Mouse (Mus musculus): Measurements from ENCODE around the gene Tspan8. TPM values are rescaled to one million over a fixed set of nuclear protein-coding genes. Genes with fewer than 3 reads are reported as not detected.

Tspan8 gene
- polyA plus RNA-seq (2014; fragmentation: Nextera tagmentation; extraction: Ambion mirVana), result 1.4 and 1.5 TPM in 2 replicates

DNA sequence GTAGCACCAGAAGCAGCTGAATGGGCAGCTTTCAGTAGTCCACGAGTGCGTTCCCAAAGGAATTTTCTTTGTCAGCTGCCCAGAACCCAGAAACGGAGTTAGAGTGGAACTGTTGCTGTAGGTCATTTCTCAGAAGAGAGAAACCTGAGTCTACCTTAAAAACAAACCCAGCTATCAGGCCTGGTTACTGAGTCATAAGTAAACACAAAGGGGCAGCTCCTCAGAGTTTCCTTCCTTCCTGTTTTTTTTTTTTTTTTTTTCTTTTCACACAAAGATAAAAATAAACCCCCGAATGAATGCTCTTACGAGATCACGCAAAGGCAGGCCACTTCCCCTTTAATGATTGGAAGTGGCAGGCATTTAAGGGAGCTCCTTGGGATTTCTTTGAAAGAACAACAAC lies at the start of gene Tspan8:
Gene Tspan8, plus strand, starts transcription at position 322 of the 400 bp plus-strand sequence.
- H3K9me3 ChIP-seq (ENCODE audit: control insufficient read depth, low read length), result no peaks in the 10 kb centered on the region
- no peaks in the 10 kb centered on the region for H3K4me1 ChIP-seq (replicated peaks; ENCODE audit: control insufficient read depth, insufficient read depth, low read length)
- H3K4me3 ChIP-seq (ENCODE audit: low read depth, low read length), result no peak within 1 kb of the TSS
- no peak within 1 kb of the TSS for H3K9ac ChIP-seq (ENCODE audit: low read depth, low read length)
- H3K27me3 ChIP-seq (ENCODE audit: control insufficient read depth, insufficient read depth, low read length), result no peaks in the 10 kb centered on the region
- WGBS, result 65% methylated on average over 6 of the region's 6 CpGs
- H3K27ac ChIP-seq (ENCODE audit: low read depth, low read length), result no peak within 1 kb of the TSS
- DNase-seq (ENCODE audit: low spot score), result no peak
- no peak for ATAC-seq (ENCODE audit: low FRiP score)
- no peaks in the 10 kb centered on the region for H3K36me3 ChIP-seq (ENCODE audit: control insufficient read depth, insufficient read depth, low read length)
- H3K4me2 ChIP-seq (replicated peaks; ENCODE audit: low read depth, low read length), result no peak within 1 kb of the TSS

DNA sequence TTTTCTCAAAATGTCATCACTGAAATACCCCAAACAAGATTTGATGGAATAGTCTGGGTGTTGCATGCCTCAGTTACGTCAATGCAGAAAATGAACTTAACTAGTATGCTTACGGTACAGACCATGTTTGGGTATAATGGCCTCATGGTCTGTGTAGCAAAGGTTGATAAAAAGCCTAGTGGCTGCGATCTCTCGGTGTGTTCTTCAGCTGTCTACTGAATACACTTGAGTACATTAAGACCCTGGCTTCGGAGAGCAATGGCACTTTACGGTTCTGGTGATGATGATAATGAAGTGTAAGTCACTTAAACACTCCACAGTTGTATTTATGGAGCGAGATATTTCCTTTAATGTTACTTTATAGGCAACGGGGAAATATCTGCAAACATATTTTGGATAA lies 46.6 kb upstream of the Tspan8 start:
- WGBS, result 94% methylated on average over 8 of the region's 8 CpGs
- ATAC-seq (ENCODE audit: low FRiP score), result no peak
- no peaks in the 10 kb centered on the region for H3K4me1 ChIP-seq (replicated peaks; ENCODE audit: control insufficient read depth, insufficient read depth, low read length)

DNA sequence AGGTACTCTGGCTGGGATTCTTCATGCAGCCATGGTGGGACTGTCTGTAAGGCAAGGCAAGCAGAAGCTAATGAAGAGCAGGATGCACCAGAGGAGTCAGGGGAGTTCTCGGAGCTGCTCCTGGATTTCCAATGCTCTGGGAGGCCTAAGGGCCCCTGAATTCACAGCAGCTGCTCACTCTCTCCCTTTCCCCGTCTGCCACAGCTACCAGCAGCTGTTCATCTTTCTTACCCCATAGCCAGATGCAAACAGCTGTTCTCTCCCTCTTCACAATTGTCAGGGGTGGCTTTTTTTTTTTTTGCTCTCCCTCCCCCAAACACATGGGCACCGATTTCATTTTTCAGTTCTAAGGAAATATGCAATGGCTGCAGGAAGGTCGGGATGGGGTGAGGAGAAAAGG lies 42.2 kb upstream of the Tspan8 start:
- no peaks in the 10 kb centered on the region for H3K27me3 ChIP-seq (ENCODE audit: control insufficient read depth, insufficient read depth, low read length)
- DNase-seq (ENCODE audit: low spot score) (no peak), ATAC-seq (ENCODE audit: low FRiP score) (no peak)
- WGBS, result 56% methylated on average over 4 of the region's 4 CpGs
- no peak overlapping the region for H3K4me3 ChIP-seq (ENCODE audit: low read depth, low read length)
- H3K4me1 ChIP-seq (replicated peaks; ENCODE audit: control insufficient read depth, insufficient read depth, low read length), result no peaks in the 10 kb centered on the region
- no peak overlapping the region for H3K4me2 ChIP-seq (replicated peaks; ENCODE audit: low read depth, low read length)
- no peak overlapping the region for H3K27ac ChIP-seq (ENCODE audit: low read depth, low read length)
- H3K36me3 ChIP-seq (ENCODE audit: control insufficient read depth, insufficient read depth, low read length), result no peaks in the 10 kb centered on the region
- no peak overlapping the region for H3K9ac ChIP-seq (ENCODE audit: low read depth, low read length)
- H3K9me3 ChIP-seq (ENCODE audit: control insufficient read depth, low read length), result no peaks in the 10 kb centered on the region

More for the DNA sequence above, 46.6 kb upstream of the Tspan8 start:
- no peak overlapping the region for H3K27ac ChIP-seq (ENCODE audit: low read depth, low read length)
- DNase-seq (ENCODE audit: low spot score), result no peak
- H3K9me3 ChIP-seq (ENCODE audit: control insufficient read depth, low read length), result no peaks in the 10 kb centered on the region
- H3K9ac ChIP-seq (ENCODE audit: low read depth, low read length), result no peak overlapping the region
- no peak overlapping the region for H3K4me2 ChIP-seq (replicated peaks; ENCODE audit: low read depth, low read length)
- no peaks in the 10 kb centered on the region for H3K36me3 ChIP-seq (ENCODE audit: control insufficient read depth, insufficient read depth, low read length)
- H3K27me3 ChIP-seq (ENCODE audit: control insufficient read depth, insufficient read depth, low read length), result no peaks in the 10 kb centered on the region
- no peak overlapping the region for H3K4me3 ChIP-seq (ENCODE audit: low read depth, low read length)

DNA sequence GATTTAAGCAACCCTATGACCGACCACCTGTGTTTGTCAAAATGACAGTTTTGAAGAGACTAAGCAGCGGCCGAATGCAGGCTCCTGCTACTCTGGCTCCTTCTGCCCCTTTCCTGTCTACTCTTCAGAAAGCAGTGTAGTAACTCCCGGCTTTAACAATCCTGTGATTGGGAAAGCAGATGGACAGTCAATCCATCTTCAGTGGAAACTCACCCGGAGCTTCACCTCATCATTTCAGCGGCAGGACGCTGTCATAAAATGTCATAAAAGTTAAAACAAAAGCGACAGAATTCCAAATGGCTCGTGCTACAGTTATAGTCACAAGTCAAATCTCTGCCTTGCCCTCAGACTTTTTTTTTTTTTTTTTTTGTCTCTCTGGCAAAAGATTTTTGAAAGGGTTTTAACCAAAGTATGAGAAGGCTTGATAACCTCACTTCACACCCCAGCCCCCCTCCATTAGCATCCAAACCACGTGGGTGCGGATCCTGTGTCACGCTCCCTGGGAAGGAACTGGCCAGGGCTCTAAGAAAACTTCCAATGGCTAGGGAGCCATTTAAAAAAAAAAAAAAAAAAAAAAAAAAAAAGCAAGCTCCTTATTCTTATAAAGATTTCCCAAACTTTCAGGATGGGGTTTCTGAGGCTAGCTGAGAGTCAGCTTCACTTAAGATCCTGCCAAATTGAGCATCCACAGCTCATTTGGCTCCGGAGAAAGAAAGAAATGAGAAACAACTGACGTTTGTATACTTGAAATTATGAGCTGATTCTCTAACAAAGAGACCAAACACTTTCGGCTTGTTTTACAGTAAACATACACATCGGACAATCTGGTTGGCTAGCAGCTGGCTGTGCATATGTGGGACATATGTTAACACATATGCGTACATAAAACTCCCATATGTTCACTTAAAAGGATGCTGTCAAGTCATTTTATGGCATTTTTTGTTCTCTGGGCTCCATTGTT lies 40.4 kb upstream of the Tspan8 start:
- Histone ChIP-seq H3K4me1 (replicated peaks; ENCODE audit: control insufficient read depth, insufficient read depth, low read length) (no peaks in the 10 kb centered on the region), H3K27ac (ENCODE audit: low read depth, low read length) (no peak overlapping the region), H3K4me2 (replicated peaks; ENCODE audit: low read depth, low read length) (no peak overlapping the region), H3K36me3 (ENCODE audit: control insufficient read depth, insufficient read depth, low read length) (no peaks in the 10 kb centered on the region), H3K9ac (ENCODE audit: low read depth, low read length) (no peak overlapping the region), H3K27me3 (ENCODE audit: control insufficient read depth, insufficient read depth, low read length) (no peaks in the 10 kb centered on the region), H3K4me3 (ENCODE audit: low read depth, low read length) (no peak overlapping the region), H3K9me3 (ENCODE audit: control insufficient read depth, low read length) (no peaks in the 10 kb centered on the region)
- DNase-seq (ENCODE audit: low spot score) (no peak), ATAC-seq (ENCODE audit: low FRiP score) (no peak)
- WGBS, result 70% methylated on average over 17 of the region's 17 CpGs

DNA sequence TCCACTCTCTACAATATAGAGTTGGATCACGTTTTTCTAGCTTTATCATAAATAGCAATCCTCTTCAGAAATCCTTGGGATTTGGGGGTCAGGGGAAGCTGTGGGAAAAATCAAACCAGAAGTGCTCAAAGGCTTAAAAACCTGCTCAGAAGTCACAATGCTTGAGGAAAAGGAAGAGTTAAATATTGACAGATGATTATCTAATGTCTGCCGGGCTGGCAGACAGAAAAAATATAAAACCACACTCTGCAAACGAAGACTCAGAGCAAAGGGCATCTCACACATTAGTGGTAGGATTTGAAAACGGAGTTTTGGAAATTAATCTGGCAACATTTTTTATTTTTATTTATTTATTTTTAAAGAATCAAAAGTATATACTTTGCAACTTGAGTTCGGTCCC lies 39.3 kb upstream of the Tspan8 start:
- ATAC-seq (ENCODE audit: low FRiP score) (no peak), DNase-seq (ENCODE audit: low spot score) (no peak)
- H3K9me3 ChIP-seq (ENCODE audit: control insufficient read depth, low read length), result no peaks in the 10 kb centered on the region
- H3K36me3 ChIP-seq (ENCODE audit: control insufficient read depth, insufficient read depth, low read length), result no peaks in the 10 kb centered on the region
- no peak overlapping the region for H3K27ac ChIP-seq (ENCODE audit: low read depth, low read length)
- H3K4me1 ChIP-seq (replicated peaks; ENCODE audit: control insufficient read depth, insufficient read depth, low read length), result no peaks in the 10 kb centered on the region
- H3K4me3 ChIP-seq (ENCODE audit: low read depth, low read length), result no peak overlapping the region
- H3K27me3 ChIP-seq (ENCODE audit: control insufficient read depth, insufficient read depth, low read length), result no peaks in the 10 kb centered on the region
- H3K4me2 ChIP-seq (replicated peaks; ENCODE audit: low read depth, low read length), result no peak overlapping the region
- H3K9ac ChIP-seq (ENCODE audit: low read depth, low read length), result no peak overlapping the region
- WGBS, result 75% methylated on average over 5 of the region's 5 CpGs

DNA sequence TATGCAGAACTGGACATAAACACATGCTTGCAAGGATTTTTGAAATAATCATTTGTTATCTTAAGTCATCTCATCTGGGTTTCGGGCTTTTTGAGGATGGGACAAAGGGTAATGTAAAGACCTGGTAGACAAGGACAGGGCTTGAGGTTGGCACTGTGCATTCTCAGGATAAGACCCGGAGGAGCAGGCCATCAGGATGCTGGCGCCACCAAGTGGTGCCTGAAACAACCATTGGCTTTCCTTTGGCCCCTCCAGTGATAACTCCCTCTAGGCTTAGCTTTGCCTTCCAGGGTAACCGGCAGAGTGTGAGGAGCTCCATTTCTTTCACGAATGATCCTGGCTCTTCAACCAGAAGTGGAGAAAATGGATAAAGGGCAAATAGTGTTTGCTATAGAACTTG lies 38.0 kb upstream of the Tspan8 start:
- no peak overlapping the region for H3K4me2 ChIP-seq (replicated peaks; ENCODE audit: low read depth, low read length)
- no peak overlapping the region for H3K27ac ChIP-seq (ENCODE audit: low read depth, low read length)
- peak; percentile 41 for DNase-seq (ENCODE audit: low spot score)
- H3K9me3 ChIP-seq (ENCODE audit: control insufficient read depth, low read length), result no peaks in the 10 kb centered on the region
- H3K36me3 ChIP-seq (ENCODE audit: control insufficient read depth, insufficient read depth, low read length), result no peaks in the 10 kb centered on the region
- no peak; the same call in 1 of the 2 replicates for ATAC-seq (ENCODE audit: low FRiP score)
- 49% methylated on average over 5 of the region's 5 CpGs for WGBS
- H3K4me3 ChIP-seq (ENCODE audit: low read depth, low read length), result no peak overlapping the region
- no peaks in the 10 kb centered on the region for H3K27me3 ChIP-seq (ENCODE audit: control insufficient read depth, insufficient read depth, low read length)
- no peak overlapping the region for H3K9ac ChIP-seq (ENCODE audit: low read depth, low read length)
- no peaks in the 10 kb centered on the region for H3K4me1 ChIP-seq (replicated peaks; ENCODE audit: control insufficient read depth, insufficient read depth, low read length)

DNA sequence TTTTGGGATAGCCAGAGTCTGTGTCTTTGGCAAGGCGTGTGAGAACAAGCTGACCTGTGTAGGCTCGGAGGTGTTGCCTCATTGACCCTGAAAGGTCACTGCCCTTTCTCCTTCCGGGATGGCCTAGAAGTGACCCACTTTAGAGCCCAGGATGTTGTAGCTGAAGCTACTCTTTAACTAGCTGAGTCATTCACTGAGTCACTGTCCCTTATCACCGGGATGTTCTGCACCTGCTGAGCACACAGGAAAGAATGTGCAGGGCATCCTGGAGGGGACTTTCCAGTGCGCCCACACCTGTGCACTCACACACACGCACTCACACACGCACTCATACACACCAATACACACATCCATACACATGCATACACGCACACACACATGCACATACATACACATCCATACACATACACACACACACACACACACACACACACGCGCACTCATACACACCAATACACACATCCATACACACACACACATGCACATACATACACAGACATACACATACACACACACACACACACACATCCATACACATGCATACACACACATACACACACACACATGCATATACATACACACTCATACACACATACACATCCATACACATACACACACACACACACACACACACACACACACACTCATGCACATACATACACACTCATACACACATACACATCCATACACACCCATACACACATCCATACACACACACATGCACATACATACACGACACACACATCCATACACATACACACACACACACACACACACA lies 36.2 kb upstream of the Tspan8 start:
- no peaks in the 10 kb centered on the region for H3K36me3 ChIP-seq (ENCODE audit: control insufficient read depth, insufficient read depth, low read length)
- no peaks in the 10 kb centered on the region for H3K4me1 ChIP-seq (replicated peaks; ENCODE audit: control insufficient read depth, insufficient read depth, low read length)
- ATAC-seq (ENCODE audit: low FRiP score) (peak; percentile 40; the same call in 1 of the 2 replicates), DNase-seq (ENCODE audit: low spot score) (no peak)
- WGBS, result 74% methylated on average over 10 of the region's 11 CpGs
- no peak overlapping the region for H3K27ac ChIP-seq (ENCODE audit: low read depth, low read length)
- no peaks in the 10 kb centered on the region for H3K9me3 ChIP-seq (ENCODE audit: control insufficient read depth, low read length)
- H3K27me3 ChIP-seq (ENCODE audit: control insufficient read depth, insufficient read depth, low read length), result no peaks in the 10 kb centered on the region
- H3K4me2 ChIP-seq (replicated peaks; ENCODE audit: low read depth, low read length), result no peak overlapping the region
- no peak overlapping the region for H3K4me3 ChIP-seq (ENCODE audit: low read depth, low read length)
- no peak overlapping the region for H3K9ac ChIP-seq (ENCODE audit: low read depth, low read length)

DNA sequence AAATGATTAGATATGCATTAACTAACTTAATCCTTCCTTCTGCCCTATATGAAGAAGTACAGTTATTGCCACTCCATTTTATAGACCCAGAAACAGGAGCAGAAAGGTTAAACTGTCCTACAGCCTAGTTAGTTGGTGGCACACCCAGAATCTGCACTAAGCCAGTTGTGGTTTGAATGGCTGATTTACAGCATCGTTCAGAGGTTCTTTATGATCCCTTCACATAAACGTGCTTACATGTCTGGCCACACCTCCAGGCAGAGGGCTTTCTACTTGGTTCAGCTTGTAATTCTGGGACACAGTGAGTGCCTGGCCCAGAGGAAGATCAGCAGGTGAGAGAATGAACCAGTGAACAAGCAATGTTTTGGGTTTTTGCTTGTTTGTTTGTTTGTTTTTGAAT lies 33.4 kb upstream of the Tspan8 start:
- 90% methylated on average over 2 of the region's 2 CpGs for WGBS
- ATAC-seq (ENCODE audit: low FRiP score) (no peak), DNase-seq (ENCODE audit: low spot score) (no peak)
- H3K9me3 ChIP-seq (ENCODE audit: control insufficient read depth, low read length), result no peaks in the 10 kb centered on the region
- no peak overlapping the region for H3K4me3 ChIP-seq (ENCODE audit: low read depth, low read length)
- no peaks in the 10 kb centered on the region for H3K4me1 ChIP-seq (replicated peaks; ENCODE audit: control insufficient read depth, insufficient read depth, low read length)
- H3K4me2 ChIP-seq (replicated peaks; ENCODE audit: low read depth, low read length), result no peak overlapping the region
- H3K36me3 ChIP-seq (ENCODE audit: control insufficient read depth, insufficient read depth, low read length), result no peaks in the 10 kb centered on the region
- no peak overlapping the region for H3K9ac ChIP-seq (ENCODE audit: low read depth, low read length)
- H3K27ac ChIP-seq (ENCODE audit: low read depth, low read length), result no peak overlapping the region
- H3K27me3 ChIP-seq (ENCODE audit: control insufficient read depth, insufficient read depth, low read length), result no peaks in the 10 kb centered on the region

All from hindbrain, embryonic 11.5 days (tissue).